In genomic region chr4:102235151-102235550, GRCm38 (mm10) we compare ENCODE assay signal across 24 mouse cellular contexts.
"Had no signal": no experiment of that assay in that cellular context is flagged by ENCODE, and none has a peak within 500 bp of the region (broad histone marks: within the 10 kb centered on the region; RNA-seq: fewer than 3 reads in every experiment).

No protein-coding gene starts in this region.

- H3K36me3 ChIP-seq: heart, embryonic 10.5 days; heart, embryonic 12.5 days; hindbrain, embryonic 10.5 days; hindbrain, embryonic 12.5 days; intestine, embryonic 15.5 days; limb, embryonic 13.5 days; limb, embryonic 15.5 days had no signal

- DNase-seq: gastrocnemius, adult 2 months; gastrocnemius, postnatal 10 days; gastrocnemius, postnatal 25 days; heart, adult 18-20 months; heart, postnatal 10 days; heart, postnatal 4 days; kidney, adult 18-20 months; kidney, adult 8-10 months; kidney, postnatal 10 days; kidney, postnatal 25 days; kidney, postnatal 4 days; left cerebral cortex, postnatal 4 days had no signal

- H3K27ac ChIP-seq: gastrocnemius, adult 2 months; heart, embryonic 10.5 days; hindbrain, embryonic 10.5 days; hindbrain, embryonic 12.5 days; hindbrain, embryonic 14.5 days; intestine, embryonic 15.5 days; layer of hippocampus, adult 2 months; limb, embryonic 13.5 days; limb, embryonic 15.5 days had no signal

- H3K9me3 ChIP-seq: heart, embryonic 10.5 days; heart, embryonic 12.5 days; hindbrain, embryonic 10.5 days; hindbrain, embryonic 12.5 days; intestine, embryonic 15.5 days; limb, embryonic 13.5 days; limb, embryonic 15.5 days had no signal

- H3K27me3 ChIP-seq: heart, embryonic 12.5 days; hindbrain, embryonic 12.5 days; intestine, embryonic 15.5 days; limb, embryonic 13.5 days; limb, embryonic 15.5 days had no signal

- H3K9ac ChIP-seq: heart, embryonic 12.5 days; hindbrain, embryonic 12.5 days; hindbrain, embryonic 14.5 days; intestine, embryonic 15.5 days; limb, embryonic 13.5 days; limb, embryonic 15.5 days had no signal

- H3K4me3 ChIP-seq: gastrocnemius, adult 2 months; heart, embryonic 10.5 days; heart, embryonic 12.5 days; hindbrain, embryonic 10.5 days; hindbrain, embryonic 12.5 days; intestine, embryonic 15.5 days; layer of hippocampus, adult 2 months; limb, embryonic 13.5 days; limb, embryonic 15.5 days had no signal

- H3K4me2 ChIP-seq: heart, embryonic 12.5 days; hindbrain, embryonic 12.5 days; hindbrain, embryonic 14.5 days; intestine, embryonic 15.5 days; limb, embryonic 13.5 days; limb, embryonic 15.5 days had no signal

- ATAC-seq: hindbrain, embryonic 16.5 days; inflammation-experienced regulatory T-cells, adult 6 months; intestine, embryonic 15.5 days; intestine, postnatal 0 days had no signal

- H3K4me1 ChIP-seq: intestine, embryonic 15.5 days; limb, embryonic 13.5 days had no signal
